Mouse (Mus musculus): Measurements from ENCODE around the gene Kif3a. TPM values are rescaled to one million over a fixed set of nuclear protein-coding genes. Genes with fewer than 3 reads are reported as not detected.

The Kif3a gene
- polyA plus RNA-seq, 1 experiment from 2014 or later = 27.4 TPM

- ATAC-seq (replicated peaks; ENCODE audit: low FRiP score) = no peak
- no peak for DNase-seq (ENCODE audit: low spot score)
- Histone ChIP-seq H3K36me3 (ENCODE audit: control insufficient read depth, insufficient read depth, low read length) (peaks cover 26% of the 10 kb centered on the region), H3K4me2 (no peak overlapping the region), H3K27ac (ENCODE audit: low read depth, low read length) (no peak overlapping the region), H3K9ac (ENCODE audit: low read depth, low read length) (no peak overlapping the region), H3K4me1 (replicated peaks; ENCODE audit: control insufficient read depth, insufficient read depth, low read length) (peaks cover 20% of the 10 kb centered on the region), H3K4me3 (ENCODE audit: low read depth, low read length) (no peak overlapping the region), H3K27me3 (replicated peaks; ENCODE audit: control insufficient read depth, insufficient read depth, low read length) (no peaks in the 10 kb centered on the region), H3K9me3 (ENCODE audit: control insufficient read depth, low read length) (no peaks in the 10 kb centered on the region)
- WGBS = 85% methylated on average over 1 of the region's 1 CpGs
Observed at GRCm38 (mm10) chr11:53532231-53532620, 35.0 kb upstream of the Kif3a start.

- 81% methylated on average over 15 of the region's 15 CpGs for WGBS
- Histone ChIP-seq H3K9me3 (ENCODE audit: control insufficient read depth, low read length) (no peaks in the 10 kb centered on the region), H3K4me1 (replicated peaks; ENCODE audit: control insufficient read depth, insufficient read depth, low read length) (no peaks in the 10 kb centered on the region), H3K9ac (ENCODE audit: low read depth, low read length) (no peak overlapping the region), H3K4me3 (ENCODE audit: low read depth, low read length) (no peak overlapping the region), H3K36me3 (ENCODE audit: control insufficient read depth, insufficient read depth, low read length) (peaks cover 43% of the 10 kb centered on the region), H3K27me3 (replicated peaks; ENCODE audit: control insufficient read depth, insufficient read depth, low read length) (no peaks in the 10 kb centered on the region), H3K4me2 (no peak overlapping the region), H3K27ac (ENCODE audit: low read depth, low read length) (no peak overlapping the region)
- ATAC-seq (replicated peaks; ENCODE audit: low FRiP score) (no peak), DNase-seq (ENCODE audit: low spot score) (no peak)
Observed at GRCm38 (mm10) chr11:53539002-53539491, 28.1 kb upstream of the Kif3a start.

GRCm38 (mm10) chr11:53540394-53540793 lies 26.8 kb upstream of the Kif3a start:
- H3K27ac ChIP-seq (ENCODE audit: low read depth, low read length) = no peak overlapping the region
- no peak for ATAC-seq (replicated peaks; ENCODE audit: low FRiP score)
- no peak overlapping the region for H3K9ac ChIP-seq (ENCODE audit: low read depth, low read length)
- H3K4me1 ChIP-seq (replicated peaks; ENCODE audit: control insufficient read depth, insufficient read depth, low read length) = no peaks in the 10 kb centered on the region
- DNase-seq (ENCODE audit: low spot score) = no peak
- H3K4me3 ChIP-seq (ENCODE audit: low read depth, low read length) = no peak overlapping the region
- no peaks in the 10 kb centered on the region for H3K27me3 ChIP-seq (replicated peaks; ENCODE audit: control insufficient read depth, insufficient read depth, low read length)
- peaks cover 34% of the 10 kb centered on the region for H3K36me3 ChIP-seq (ENCODE audit: control insufficient read depth, insufficient read depth, low read length)
- 92% methylated on average over 3 of the region's 3 CpGs for WGBS
- no peak overlapping the region for H3K4me2 ChIP-seq
- no peaks in the 10 kb centered on the region for H3K9me3 ChIP-seq (ENCODE audit: control insufficient read depth, low read length)

- H3K36me3 ChIP-seq (ENCODE audit: control insufficient read depth, insufficient read depth, low read length) = peaks cover 26% of the 10 kb centered on the region
- ATAC-seq (replicated peaks; ENCODE audit: low FRiP score) (no peak), DNase-seq (ENCODE audit: low spot score) (no peak)
- H3K4me1 ChIP-seq (replicated peaks; ENCODE audit: control insufficient read depth, insufficient read depth, low read length) = peaks cover 2% of the 10 kb centered on the region; the same call in 1 of the 2 replicates
- H3K27me3 ChIP-seq (replicated peaks; ENCODE audit: control insufficient read depth, insufficient read depth, low read length) = no peaks in the 10 kb centered on the region
- H3K4me3 ChIP-seq (ENCODE audit: low read depth, low read length) = no peak overlapping the region
- WGBS = 89% methylated on average over 11 of the region's 11 CpGs
- H3K27ac ChIP-seq (ENCODE audit: low read depth, low read length) = no peak overlapping the region
- H3K4me2 ChIP-seq = no peak overlapping the region
- H3K9me3 ChIP-seq (ENCODE audit: control insufficient read depth, low read length) = no peaks in the 10 kb centered on the region
- no peak overlapping the region for H3K9ac ChIP-seq (ENCODE audit: low read depth, low read length)
Observed at GRCm38 (mm10) chr11:53541222-53541621, 26.0 kb upstream of the Kif3a start.

- WGBS = 71% methylated on average over 7 of the region's 7 CpGs
- no peak for ATAC-seq (replicated peaks; ENCODE audit: low FRiP score)
Observed at GRCm38 (mm10) chr11:53543021-53543420, 24.2 kb upstream of the Kif3a start.

GRCm38 (mm10) chr11:53546271-53546670 lies 20.9 kb upstream of the Kif3a start:
- no peak for DNase-seq (ENCODE audit: low spot score)
- no peak overlapping the region for H3K9ac ChIP-seq (ENCODE audit: low read depth, low read length)
- peak overlapping the region; percentile 69; the same call in 1 of the 2 replicates for H3K27ac ChIP-seq (ENCODE audit: low read depth, low read length)

More at GRCm38 (mm10) chr11:53543021-53543420, 24.2 kb upstream of the Kif3a start:
- Histone ChIP-seq H3K27ac (ENCODE audit: low read depth, low read length) (no peak overlapping the region), H3K4me2 (no peak overlapping the region), H3K27me3 (replicated peaks; ENCODE audit: control insufficient read depth, insufficient read depth, low read length) (no peaks in the 10 kb centered on the region), H3K36me3 (ENCODE audit: control insufficient read depth, insufficient read depth, low read length) (peaks cover 15% of the 10 kb centered on the region; the same call in 1 of the 2 replicates), H3K9ac (ENCODE audit: low read depth, low read length) (no peak overlapping the region), H3K4me3 (ENCODE audit: low read depth, low read length) (no peak overlapping the region), H3K9me3 (ENCODE audit: control insufficient read depth, low read length) (no peaks in the 10 kb centered on the region), H3K4me1 (replicated peaks; ENCODE audit: control insufficient read depth, insufficient read depth, low read length) (peaks cover 17% of the 10 kb centered on the region)
- no peak for DNase-seq (ENCODE audit: low spot score)

GRCm38 (mm10) chr11:53547566-53547965 lies 19.6 kb upstream of the Kif3a start:
- peak overlapping the region; percentile 21 for H3K4me2 ChIP-seq
- WGBS = 42% methylated on average over 6 of the region's 6 CpGs

More at GRCm38 (mm10) chr11:53546271-53546670, 20.9 kb upstream of the Kif3a start:
- ATAC-seq (replicated peaks; ENCODE audit: low FRiP score) = no peak
- peaks cover 21% of the 10 kb centered on the region for H3K4me1 ChIP-seq (replicated peaks; ENCODE audit: control insufficient read depth, insufficient read depth, low read length)
- no peaks in the 10 kb centered on the region for H3K27me3 ChIP-seq (replicated peaks; ENCODE audit: control insufficient read depth, insufficient read depth, low read length)
- H3K4me2 ChIP-seq = no peak overlapping the region
- H3K4me3 ChIP-seq (ENCODE audit: low read depth, low read length) = no peak overlapping the region
- WGBS = 74% methylated on average over 6 of the region's 6 CpGs
- peaks cover 7% of the 10 kb centered on the region; the same call in 1 of the 2 replicates for H3K36me3 ChIP-seq (ENCODE audit: control insufficient read depth, insufficient read depth, low read length)
- H3K9me3 ChIP-seq (ENCODE audit: control insufficient read depth, low read length) = no peaks in the 10 kb centered on the region

GRCm38 (mm10) chr11:53548036-53548605 lies 19.1 kb upstream of the Kif3a start:
- Histone ChIP-seq H3K4me2 (no peak overlapping the region; the same call in 1 of the 2 replicates), H3K9ac (ENCODE audit: low read depth, low read length) (peak overlapping the region; percentile 17; the same call in 1 of the 2 replicates), H3K27ac (ENCODE audit: low read depth, low read length) (peak overlapping the region; percentile 69), H3K36me3 (ENCODE audit: control insufficient read depth, insufficient read depth, low read length) (peaks cover 2% of the 10 kb centered on the region; the same call in 1 of the 2 replicates), H3K27me3 (replicated peaks; ENCODE audit: control insufficient read depth, insufficient read depth, low read length) (no peaks in the 10 kb centered on the region), H3K9me3 (ENCODE audit: control insufficient read depth, low read length) (no peaks in the 10 kb centered on the region), H3K4me3 (ENCODE audit: low read depth, low read length) (no peak overlapping the region), H3K4me1 (replicated peaks; ENCODE audit: control insufficient read depth, insufficient read depth, low read length) (peaks cover 21% of the 10 kb centered on the region)
- DNase-seq (ENCODE audit: low spot score) (no peak), ATAC-seq (replicated peaks; ENCODE audit: low FRiP score) (peak; percentile 24)
- WGBS = 77% methylated on average over 19 of the region's 19 CpGs

More at GRCm38 (mm10) chr11:53547566-53547965, 19.6 kb upstream of the Kif3a start:
- no peaks in the 10 kb centered on the region for H3K9me3 ChIP-seq (ENCODE audit: control insufficient read depth, low read length)
- ATAC-seq (replicated peaks; ENCODE audit: low FRiP score) (peak; percentile 91), DNase-seq (ENCODE audit: low spot score) (no peak)
- H3K4me1 ChIP-seq (replicated peaks; ENCODE audit: control insufficient read depth, insufficient read depth, low read length) = peaks cover 21% of the 10 kb centered on the region
- no peak overlapping the region for H3K4me3 ChIP-seq (ENCODE audit: low read depth, low read length)
- H3K9ac ChIP-seq (ENCODE audit: low read depth, low read length) = no peak overlapping the region
- no peaks in the 10 kb centered on the region for H3K27me3 ChIP-seq (replicated peaks; ENCODE audit: control insufficient read depth, insufficient read depth, low read length)
- peak overlapping the region; percentile 69; the same call in 1 of the 2 replicates for H3K27ac ChIP-seq (ENCODE audit: low read depth, low read length)
- peaks cover 2% of the 10 kb centered on the region; the same call in 1 of the 2 replicates for H3K36me3 ChIP-seq (ENCODE audit: control insufficient read depth, insufficient read depth, low read length)

- H3K4me1 ChIP-seq (replicated peaks; ENCODE audit: control insufficient read depth, insufficient read depth, low read length) = peaks cover 21% of the 10 kb centered on the region
- 69% methylated on average over 1 of the region's 1 CpGs for WGBS
- ATAC-seq (replicated peaks; ENCODE audit: low FRiP score) = no peak
Observed at GRCm38 (mm10) chr11:53550714-53551113, 16.5 kb upstream of the Kif3a start.

More at GRCm38 (mm10) chr11:53550714-53551113, 16.5 kb upstream of the Kif3a start:
- Histone ChIP-seq H3K4me3 (ENCODE audit: low read depth, low read length) (no peak overlapping the region), H3K9ac (ENCODE audit: low read depth, low read length) (no peak overlapping the region), H3K36me3 (ENCODE audit: control insufficient read depth, insufficient read depth, low read length) (no peaks in the 10 kb centered on the region), H3K9me3 (ENCODE audit: control insufficient read depth, low read length) (no peaks in the 10 kb centered on the region), H3K4me2 (no peak overlapping the region), H3K27ac (ENCODE audit: low read depth, low read length) (no peak overlapping the region), H3K27me3 (replicated peaks; ENCODE audit: control insufficient read depth, insufficient read depth, low read length) (no peaks in the 10 kb centered on the region)
- no peak for DNase-seq (ENCODE audit: low spot score)
